ENCODE assay signal across 12 mouse cellular contexts in genomic region chr5:118756078-118756477, GRCm38 (mm10).
DNase-seq lines count a peak whose midpoint lies in the region; ATAC-seq and TF ChIP-seq lines count a peak whose summit lies in the region.
"Had no signal": no experiment of that assay in that cellular context is flagged by ENCODE, and none has a peak within 500 bp of the region (broad histone marks: within the 10 kb centered on the region; RNA-seq: fewer than 3 reads in every experiment).

No protein-coding gene starts in this region.

- DNase-seq in cerebellum, adult 11 months, result peak; percentile 37
- DNase-seq in cerebellum, adult 9-11 months, result no peak
- DNase-seq in kidney, postnatal 0 days (ENCODE audit: low spot score), result peak; percentile 21
- DNase-seq in kidney, postnatal 25 days, result no peak
- DNase-seq in A20 (ENCODE audit: low read depth, low spot score), result peak; percentile 11
- DNase-seq in cerebellum, postnatal 25 days, result peak; percentile 54 to 72
- no peak for DNase-seq in ovary, postnatal 14 days (ENCODE audit: low spot score)
- DNase-seq in left cerebral cortex, adult 9 months (ENCODE audit: low spot score in 2 of 2), result no peak

- H3K4me2 ChIP-seq in kidney, postnatal 0 days (ENCODE audit: low read length), result no peak overlapping the region
- H3K4me2 ChIP-seq: embryonic facial prominence, embryonic 15.5 days; hindbrain, embryonic 15.5 days had no signal

- H3K9ac ChIP-seq in kidney, postnatal 0 days (ENCODE audit: low read depth, low read length), result no peak overlapping the region
- H3K9ac ChIP-seq: embryonic facial prominence, embryonic 15.5 days; hindbrain, embryonic 15.5 days had no signal

- H3K36me3 ChIP-seq in kidney, postnatal 0 days (ENCODE audit: insufficient read depth, low read length), result peaks cover 66% of the 10 kb centered on the region

- ATAC-seq in kidney, postnatal 0 days (replicated peaks; ENCODE audit: low FRiP score, low read depth), result no peak

- H3K4me3 ChIP-seq in kidney, postnatal 0 days (replicated peaks; ENCODE audit: low read depth, low read length), result no peak overlapping the region
- H3K4me3 ChIP-seq: embryonic facial prominence, embryonic 15.5 days; hindbrain, embryonic 15.5 days; limb, embryonic 10.5 days had no signal

- 63% methylated on average over 2 of the region's 2 CpGs for WGBS in kidney, postnatal 0 days

- peak; percentile 57 for TF ChIP-seq CTCF in kidney, postnatal 0 days (IDR thresholded peaks at IDR 0.05; ENCODE audit: low read depth)

- no peaks in the 10 kb centered on the region for H3K4me1 ChIP-seq in kidney, postnatal 0 days (replicated peaks; ENCODE audit: insufficient read depth, low read length)
- H3K4me1 ChIP-seq: embryonic facial prominence, embryonic 15.5 days had no signal

- no peak overlapping the region for H3K27ac ChIP-seq in kidney, postnatal 0 days
- H3K27ac ChIP-seq: embryonic facial prominence, embryonic 15.5 days; hindbrain, embryonic 15.5 days; limb, embryonic 10.5 days; macrophage had no signal

- H3K9me3 ChIP-seq in kidney, postnatal 0 days (replicated peaks; ENCODE audit: low read length), result no peaks in the 10 kb centered on the region
- H3K9me3 ChIP-seq: embryonic facial prominence, embryonic 15.5 days; hindbrain, embryonic 15.5 days; limb, embryonic 10.5 days had no signal

- H3K27me3 ChIP-seq in kidney, postnatal 0 days (ENCODE audit: insufficient read depth, low read length), result no peaks in the 10 kb centered on the region
- H3K27me3 ChIP-seq: embryonic facial prominence, embryonic 15.5 days; hindbrain, embryonic 15.5 days had no signal

Comparison
In these comparisons a context has a peak if more than half of its experiments do, and no peak if none do; other contexts are left out.
1. DNase-seq: peak in cerebellum, adult 11 months (single experiment), kidney, postnatal 0 days (single experiment), A20 (single experiment) and cerebellum, postnatal 25 days (2 of 2); none in cerebellum, adult 9-11 months (single experiment), kidney, postnatal 25 days (0 of 2), ovary, postnatal 14 days (single experiment) and left cerebral cortex, adult 9 months (0 of 2).